Mouse (Mus musculus) forebrain, postnatal 0 days (tissue): ENCODE results near the gene Synj1. TPM values are rescaled to one million over a fixed set of nuclear protein-coding genes. Genes with fewer than 3 reads are reported as not detected.

ENCODE experiments used
- ATAC-seq: fragments of 200-750 bp; cut with Nextera tagmentation; 2 replicates; pipeline ENCODE4 v1.8.0; 2017; ENCODE audit warnings: mild to moderate bottlenecking, moderate library complexity
- DNase-seq: peaks from one replicate; pipeline ENCODE4 v3.0.0-alpha.2; 2015
- H3K27ac ChIP-seq: fragments of 300-500 bp; sonication (generic); 2 replicates; pipeline ENCODE4 v1.5.1; 2014; ENCODE audit warnings: low read depth, mild to moderate bottlenecking, antibody characterized with exemption, low read length, moderate library complexity, mixed read lengths
- H3K27me3 ChIP-seq: fragments of 300-500 bp; sonication (generic); 2 replicates; pipeline ENCODE4 v1.6.1; 2014; ENCODE audit warnings: mild to moderate bottlenecking, low read length, mixed read lengths; ENCODE audit not compliant: insufficient read depth
- H3K36me3 ChIP-seq: fragments of 300-500 bp; sonication (generic); 2 replicates; pipeline ENCODE4 v1.6.1; 2014; ENCODE audit warnings: mild to moderate bottlenecking, moderate library complexity; ENCODE audit not compliant: insufficient read depth
- H3K4me1 ChIP-seq: fragments of 300-500 bp; sonication (generic); 2 replicates; pipeline ENCODE4 v1.6.1; 2014; ENCODE audit warnings: antibody characterized with exemption; ENCODE audit not compliant: insufficient read depth
- H3K4me2 ChIP-seq: fragments of 300-500 bp; sonication (generic); 2 replicates; pipeline ENCODE4 v1.6.1; 2014; ENCODE audit warnings: low read depth, mild to moderate bottlenecking, moderate library complexity
- H3K4me3 ChIP-seq: fragments of 300-500 bp; sonication (generic); 2 replicates; pipeline ENCODE4 v1.5.1; 2014; ENCODE audit warnings: low read depth, low read length, mixed read lengths
- H3K9ac ChIP-seq: fragments of 300-500 bp; sonication (generic); 2 replicates; pipeline ENCODE4 v1.6.1; 2014; ENCODE audit warnings: mild to moderate bottlenecking
- H3K9me3 ChIP-seq: fragments of 300-500 bp; sonication (generic); 2 replicates; pipeline ENCODE4 v1.6.1; 2016; ENCODE audit warnings: low read length
- CTCF ChIP-seq: sonication (generic); IDR thresholded peaks from 2 replicates; pipeline ENCODE4 v1.5.1; 2016; ENCODE audit warnings: antibody characterized with exemption, control low read depth, low read depth
- WGBS: fragments of 180-500 bp; shearing (Covaris S2); extraction: QIAGEN DNeasy Blood & Tissue Kit; methylation state at CpG from one replicate; pipeline ENCODE4 v1.1.7; 2014; 5-methylcytosine and 5-hydroxymethylcytosine counted together
- polyA plus RNA-seq: library from polyadenylated mRNA; unstranded; fragments of >200 nt; fragmentation: Nextera tagmentation; extraction: Ambion mirVana; gene quantifications from 2 replicates; pipeline ENCODE4 v1.2.1, GENCODE M21; 2015
- total RNA-seq: library from RNA; depleted of rRNA; stranded (reverse); fragments of >200 nt; gene quantifications from 2 replicates; pipeline ENCODE4 v1.2.3, GENCODE M21; 2014

Gene Synj1
- total and polyA plus RNA-seq, 2 experiments from 2014 or later, result 38.0 to 62.5 TPM

DNA sequence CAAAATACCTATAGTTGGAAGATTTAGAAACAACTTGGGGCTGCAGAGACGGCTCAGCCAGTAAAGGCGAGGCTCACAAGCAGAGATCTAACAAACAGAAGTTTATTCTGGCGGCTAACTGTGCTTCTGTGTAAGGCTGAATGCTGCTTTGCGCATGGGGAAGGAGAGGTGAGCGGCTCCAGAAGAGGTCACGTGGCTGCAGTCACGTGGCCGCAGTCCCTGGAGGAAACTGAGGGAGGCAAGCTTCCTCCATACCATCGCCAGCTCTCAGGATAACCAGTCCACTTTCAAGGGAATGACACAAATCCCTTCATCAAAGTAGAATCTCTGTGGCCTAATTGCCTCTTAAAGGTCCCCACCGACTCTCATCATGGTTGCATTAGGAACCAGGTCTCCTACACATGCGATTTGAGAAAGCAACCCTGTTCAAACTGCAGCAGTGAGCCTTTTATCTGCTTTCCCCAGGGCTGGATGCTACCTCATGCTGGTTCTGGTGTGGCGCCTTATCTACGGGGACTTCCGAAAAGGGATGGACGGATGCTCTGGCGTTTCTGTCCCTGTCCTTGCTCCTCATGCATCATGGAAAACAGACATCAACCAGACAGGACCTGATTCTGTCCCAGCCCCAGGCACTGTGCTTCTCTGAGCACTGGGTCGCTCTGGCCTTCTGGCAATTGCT is 100.1 kb downstream of the Synj1 start:
- Histone ChIP-seq H3K27ac (no peak overlapping the region), H3K36me3 (no peaks in the 10 kb centered on the region), H3K9ac (no peak overlapping the region), H3K4me2 (no peak overlapping the region), H3K9me3 (no peaks in the 10 kb centered on the region), H3K4me1 (no peaks in the 10 kb centered on the region), H3K27me3 (no peaks in the 10 kb centered on the region), H3K4me3 (no peak overlapping the region)
- 76% methylated on average over 17 of the region's 17 CpGs for WGBS
- TF ChIP-seq CTCF, result no peak
- no peak for DNase-seq
- no peak for ATAC-seq

DNA sequence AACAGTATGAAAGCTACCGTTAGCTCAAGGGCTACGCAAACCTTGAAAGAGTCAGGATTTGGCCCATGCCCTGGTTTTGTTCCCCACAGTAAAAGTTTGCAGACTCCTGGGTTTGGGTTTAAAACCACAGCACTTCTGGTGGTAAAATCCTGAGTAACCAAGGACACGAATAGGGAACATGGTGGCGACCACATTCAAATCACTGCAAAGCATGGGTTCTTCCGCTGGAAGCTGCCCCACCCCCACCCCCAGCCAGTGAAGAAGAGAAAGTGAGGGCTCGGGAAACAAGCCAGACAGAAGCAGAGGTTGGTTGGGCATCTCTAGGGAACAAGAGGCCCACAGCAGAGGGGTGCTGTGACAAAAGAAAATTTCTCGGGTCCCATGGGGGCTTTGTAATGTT is 103.9 kb downstream of the Synj1 start:
- WGBS, result 71% methylated on average over 7 of the region's 7 CpGs
- H3K36me3 ChIP-seq, result no peaks in the 10 kb centered on the region
- H3K9me3 ChIP-seq, result no peaks in the 10 kb centered on the region
- ATAC-seq, result no peak
- H3K4me1 ChIP-seq, result no peaks in the 10 kb centered on the region
- no peak for TF ChIP-seq CTCF
- no peaks in the 10 kb centered on the region for H3K27me3 ChIP-seq
- no peak overlapping the region for H3K27ac ChIP-seq
- no peak for DNase-seq
- no peak overlapping the region for H3K4me3 ChIP-seq
- H3K4me2 ChIP-seq, result no peak overlapping the region
- no peak overlapping the region for H3K9ac ChIP-seq

DNA sequence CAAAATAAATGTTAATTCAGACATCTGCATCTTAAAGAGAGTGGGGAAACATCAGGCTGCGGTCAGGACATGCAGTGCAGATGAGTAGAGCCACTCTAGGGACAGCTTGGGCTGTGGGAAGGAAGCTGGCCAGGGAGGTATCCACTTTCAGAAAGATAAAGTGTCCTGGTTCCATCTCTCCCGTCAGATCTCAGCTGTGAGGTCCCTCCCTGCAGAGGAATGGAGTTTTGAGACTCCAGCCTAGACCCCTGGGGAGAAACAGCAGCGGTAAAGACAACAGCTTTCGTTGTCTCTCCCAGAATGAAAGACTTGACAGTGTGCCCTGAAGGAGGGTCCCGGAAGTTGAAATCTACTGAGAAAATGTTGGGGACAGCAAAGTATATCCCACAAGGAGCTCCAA is 107.8 kb downstream of the Synj1 start:
- H3K27me3 ChIP-seq, result no peaks in the 10 kb centered on the region
- H3K9ac ChIP-seq, result no peak overlapping the region
- H3K4me1 ChIP-seq, result no peaks in the 10 kb centered on the region
- TF ChIP-seq CTCF, result no peak
- H3K4me3 ChIP-seq, result no peak overlapping the region
- H3K27ac ChIP-seq, result no peak overlapping the region
- WGBS, result 47% methylated on average over 5 of the region's 5 CpGs
- no peak overlapping the region for H3K4me2 ChIP-seq
- DNase-seq, result no peak
- no peaks in the 10 kb centered on the region for H3K36me3 ChIP-seq
- H3K9me3 ChIP-seq, result no peaks in the 10 kb centered on the region
- no peak for ATAC-seq

DNA sequence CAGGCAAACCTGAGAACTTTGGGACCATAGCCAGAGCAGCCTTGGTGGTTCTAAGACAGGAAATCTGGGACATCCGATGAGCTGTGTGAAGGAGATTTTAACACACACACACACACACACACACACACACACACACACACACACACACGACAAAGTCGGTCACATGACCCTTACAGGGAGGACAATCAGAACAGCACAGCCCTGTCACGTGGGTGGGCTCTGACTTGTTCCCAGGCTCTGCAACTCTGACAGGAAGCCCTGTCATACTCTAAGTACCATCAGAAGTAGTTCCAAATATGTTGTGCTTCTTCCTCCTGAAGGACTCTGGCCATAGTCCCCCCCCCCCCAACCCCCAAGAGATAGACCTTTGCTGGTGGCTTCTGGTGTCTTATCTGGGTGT is 109.7 kb downstream of the Synj1 start:
- H3K36me3 ChIP-seq, result no peaks in the 10 kb centered on the region
- H3K4me2 ChIP-seq, result no peak overlapping the region
- TF ChIP-seq CTCF, result no peak
- ATAC-seq (no peak), DNase-seq (no peak)
- WGBS, result 78% methylated on average over 4 of the region's 4 CpGs
- H3K27ac ChIP-seq, result no peak overlapping the region
- H3K9ac ChIP-seq, result no peak overlapping the region
- H3K4me1 ChIP-seq, result no peaks in the 10 kb centered on the region
- no peaks in the 10 kb centered on the region for H3K9me3 ChIP-seq
- no peaks in the 10 kb centered on the region for H3K27me3 ChIP-seq
- H3K4me3 ChIP-seq, result no peak overlapping the region

DNA sequence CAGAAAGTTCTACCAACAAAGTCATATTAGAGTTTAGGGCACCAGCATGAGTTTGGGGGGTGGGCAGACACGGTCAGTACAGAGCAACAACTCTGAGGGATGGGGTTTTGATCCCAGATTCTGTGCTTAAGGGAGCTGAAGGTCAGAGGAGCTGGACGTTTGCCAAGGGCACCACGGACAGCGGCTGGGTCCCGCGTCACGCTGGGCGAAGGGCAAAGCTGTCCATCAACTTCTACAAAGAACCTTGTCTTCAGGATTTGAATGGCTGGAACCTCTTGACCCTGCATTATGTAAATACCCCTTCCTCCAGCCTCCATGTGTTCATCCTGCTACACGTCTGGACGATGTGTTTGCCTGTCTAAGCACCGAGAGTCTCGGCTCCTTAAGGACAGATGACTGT is 111.6 kb downstream of the Synj1 start:
- no peaks in the 10 kb centered on the region for H3K9me3 ChIP-seq
- no peak for TF ChIP-seq CTCF
- no peak for ATAC-seq
- no peak for DNase-seq
- 59% methylated on average over 12 of the region's 12 CpGs for WGBS
- H3K36me3 ChIP-seq, result no peaks in the 10 kb centered on the region
- no peaks in the 10 kb centered on the region for H3K4me1 ChIP-seq
- no peak overlapping the region for H3K4me2 ChIP-seq
- no peak overlapping the region for H3K4me3 ChIP-seq
- no peak overlapping the region for H3K9ac ChIP-seq
- no peak overlapping the region for H3K27ac ChIP-seq
- H3K27me3 ChIP-seq, result no peaks in the 10 kb centered on the region

DNA sequence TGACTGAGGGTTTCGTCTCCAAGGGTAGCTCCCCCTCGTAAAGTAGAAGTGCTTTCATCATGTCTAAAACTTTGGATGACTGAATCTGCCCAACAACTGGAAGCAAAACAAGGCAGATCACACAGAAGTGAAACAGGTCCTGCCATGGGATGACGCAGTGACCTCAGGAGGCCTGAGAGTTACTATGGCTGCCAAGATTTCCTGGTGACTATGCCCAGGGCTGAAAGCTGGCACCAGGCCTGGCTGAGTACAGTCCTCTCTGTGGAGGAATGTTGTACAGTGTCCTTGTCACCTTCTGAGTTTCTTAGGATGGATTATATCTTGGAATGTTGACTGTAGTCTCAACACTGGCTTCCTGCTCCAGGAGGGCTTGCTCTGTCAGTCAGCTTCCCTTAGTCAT is 113.5 kb downstream of the Synj1 start:
- Histone ChIP-seq H3K4me1 (no peaks in the 10 kb centered on the region), H3K27me3 (no peaks in the 10 kb centered on the region), H3K9me3 (no peaks in the 10 kb centered on the region), H3K36me3 (no peaks in the 10 kb centered on the region), H3K4me3 (no peak overlapping the region), H3K4me2 (no peak overlapping the region), H3K27ac (no peak overlapping the region), H3K9ac (no peak overlapping the region)
- no peak for TF ChIP-seq CTCF
- no peak for DNase-seq
- 79% methylated on average over 3 of the region's 3 CpGs for WGBS
- ATAC-seq, result no peak

DNA sequence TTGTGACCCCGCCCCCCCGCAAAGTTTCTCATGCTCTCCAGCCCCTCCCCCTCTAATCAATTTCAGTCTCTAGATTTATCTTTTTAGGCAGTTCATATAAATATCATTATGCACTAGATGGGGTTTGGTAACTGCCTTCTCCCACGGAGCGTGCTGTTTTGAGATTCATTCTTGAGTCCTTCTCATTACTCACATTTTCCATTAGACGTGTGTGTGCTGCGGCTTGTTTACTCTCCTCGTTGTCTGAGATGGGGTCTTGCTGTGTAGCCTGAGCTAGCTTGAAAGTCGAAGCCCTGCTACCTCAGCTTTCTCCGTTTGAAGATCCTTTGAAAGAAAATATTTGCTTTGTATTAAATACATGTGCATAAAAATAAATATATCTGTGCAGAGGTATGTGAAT is 117.3 kb downstream of the Synj1 start:
- no peak for DNase-seq
- H3K27me3 ChIP-seq, result no peaks in the 10 kb centered on the region
- TF ChIP-seq CTCF, result no peak
- H3K4me1 ChIP-seq, result no peaks in the 10 kb centered on the region
- ATAC-seq, result no peak
- no peak overlapping the region for H3K4me2 ChIP-seq
- no peak overlapping the region for H3K4me3 ChIP-seq
- 68% methylated on average over 9 of the region's 9 CpGs for WGBS
- no peaks in the 10 kb centered on the region for H3K9me3 ChIP-seq
- no peaks in the 10 kb centered on the region for H3K36me3 ChIP-seq
- H3K9ac ChIP-seq, result no peak overlapping the region
- no peak overlapping the region for H3K27ac ChIP-seq
